Mouse (Mus musculus): Measurements from ENCODE around the gene Sirpa. TPM values are rescaled to one million over a fixed set of nuclear protein-coding genes. Genes with fewer than 3 reads are reported as not detected.

Gene Sirpa
- total RNA-seq, 2 experiments from 2014 or later, result 110 to 121 TPM

DNA sequence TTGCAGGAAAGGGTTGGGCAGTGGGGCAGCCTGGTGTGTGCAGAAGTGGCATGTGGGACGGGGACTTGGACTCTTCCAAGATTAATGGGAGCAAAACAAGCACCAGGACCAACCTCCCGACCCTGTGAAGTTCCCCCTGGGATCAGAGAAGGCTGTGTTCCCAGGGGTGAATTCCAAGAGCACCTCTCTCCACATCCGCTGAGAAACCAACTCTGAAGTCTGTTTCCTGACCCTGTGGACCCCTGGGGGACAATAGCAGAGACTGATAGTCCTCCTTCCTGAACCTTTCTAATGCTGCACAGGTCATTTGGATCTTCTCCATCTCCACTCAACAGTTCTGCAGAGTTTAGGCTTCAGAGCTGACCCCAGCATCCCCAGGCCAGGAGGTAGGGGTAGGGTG lies 10.8 kb upstream of the Sirpa start:
- intact Hi-C loops (cut with DNase I), result no loop called here
- DNase-seq, result no peak

- no peak for DNase-seq
- intact Hi-C loops (cut with DNase I), result no loop called here
Measured at GRCm38 (mm10) chr2:129582261-129582660, 10.4 kb upstream of the Sirpa start.

GRCm38 (mm10) chr2:129584905-129585304 lies 7.7 kb upstream of the Sirpa start:
- DNase-seq, result no peak
- intact Hi-C loops (cut with DNase I), result no loop called here

- intact Hi-C loops (cut with DNase I), result no loop called here
- DNase-seq, result no peak
Measured at GRCm38 (mm10) chr2:129585904-129586514, 6.6 kb upstream of the Sirpa start.

DNA sequence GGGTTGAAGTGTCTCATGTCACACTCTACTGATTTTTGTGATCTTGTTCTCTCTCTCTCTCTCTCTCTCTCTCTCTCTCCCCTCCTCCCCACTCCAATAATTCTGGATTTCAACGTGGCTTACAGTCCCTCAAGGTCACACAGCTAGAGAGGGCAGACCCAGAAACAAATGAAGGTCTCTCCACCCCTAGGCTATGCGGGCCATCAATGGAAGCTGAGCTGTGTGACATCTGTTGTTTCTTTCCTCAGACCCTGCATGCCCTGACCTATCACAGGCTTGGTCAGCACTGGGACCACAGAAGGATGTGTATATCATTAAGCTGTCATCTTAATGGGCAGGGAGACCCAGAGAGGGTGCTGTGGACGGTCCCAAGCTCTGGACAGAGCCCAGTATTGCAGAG lies 5.4 kb upstream of the Sirpa start:
- no peak for DNase-seq
- intact Hi-C loops (cut with DNase I), result no loop called here

DNA sequence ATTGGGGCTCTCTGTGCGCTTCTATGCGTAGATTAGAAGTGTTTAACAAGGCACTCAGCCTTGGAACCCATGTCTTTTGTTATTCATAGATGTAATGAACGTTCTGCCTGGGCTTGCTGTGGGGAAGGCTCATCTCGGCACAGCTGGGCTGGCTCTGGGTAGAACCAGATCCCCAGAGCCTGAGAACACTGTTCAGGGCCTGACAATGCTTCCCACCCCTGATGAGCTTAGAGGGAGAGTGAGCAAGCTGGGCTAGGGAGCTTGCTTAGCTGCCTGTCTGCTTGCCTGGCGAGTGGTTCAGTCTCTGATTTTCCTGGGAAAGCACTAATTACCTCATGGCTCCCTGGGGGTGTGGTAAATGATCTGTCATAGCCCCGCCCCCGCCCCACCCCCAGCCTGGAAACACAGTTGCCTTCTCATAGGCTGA lies 4.8 kb upstream of the Sirpa start:
- intact Hi-C loops (cut with DNase I), result no loop called here

DNA sequence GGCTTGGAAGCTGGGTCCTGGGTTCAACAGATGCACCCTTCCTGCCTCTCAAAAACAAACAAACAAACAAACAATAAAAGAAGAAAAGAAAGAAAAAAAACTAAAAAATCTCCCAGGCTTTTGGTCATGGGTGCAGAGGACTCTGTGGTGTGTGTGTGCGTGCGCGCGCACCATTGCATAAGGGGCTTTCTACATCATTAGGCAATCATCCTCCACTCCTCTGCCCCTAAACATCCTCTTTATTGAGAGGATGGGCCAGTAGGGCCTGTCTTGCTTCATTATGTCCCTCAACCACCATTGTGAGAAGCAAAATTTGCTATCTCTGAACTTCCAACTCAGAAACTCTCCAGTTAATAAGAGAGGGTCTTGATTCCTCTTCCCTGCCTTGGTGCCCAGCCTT lies 738 bp upstream of the Sirpa start:
- intact Hi-C loops (cut with DNase I), result loop anchor here (5.0 kb wide), 1 partner anchor 90 kb away; no protein-coding TSS in a partner anchor
- no peak for DNase-seq

More for the DNA sequence above, 4.8 kb upstream of the Sirpa start:
- DNase-seq, result no peak

- peak; percentile 85 for DNase-seq
- intact Hi-C loops (cut with DNase I), result loop anchor here (5.0 kb wide), 1 partner anchor 91 kb away; no protein-coding TSS in a partner anchor
Measured at GRCm38 (mm10) chr2:129593141-129593875, 673 bp downstream of the Sirpa start.

- peak; percentile 21 for DNase-seq
Measured at GRCm38 (mm10) chr2:129593876-129594421, 1.3 kb downstream of the Sirpa start.

GRCm38 (mm10) chr2:129594569-129594968 lies 1.9 kb downstream of the Sirpa start:
- no peak for DNase-seq
- intact Hi-C loops (cut with DNase I), result loop anchor here (5.0 kb wide), 1 partner anchor 92 kb away; no protein-coding TSS in a partner anchor

More at GRCm38 (mm10) chr2:129593876-129594421, 1.3 kb downstream of the Sirpa start:
- intact Hi-C loops (cut with DNase I), result loop anchor here (5.0 kb wide), 1 partner anchor 92 kb away; no protein-coding TSS in a partner anchor

DNA sequence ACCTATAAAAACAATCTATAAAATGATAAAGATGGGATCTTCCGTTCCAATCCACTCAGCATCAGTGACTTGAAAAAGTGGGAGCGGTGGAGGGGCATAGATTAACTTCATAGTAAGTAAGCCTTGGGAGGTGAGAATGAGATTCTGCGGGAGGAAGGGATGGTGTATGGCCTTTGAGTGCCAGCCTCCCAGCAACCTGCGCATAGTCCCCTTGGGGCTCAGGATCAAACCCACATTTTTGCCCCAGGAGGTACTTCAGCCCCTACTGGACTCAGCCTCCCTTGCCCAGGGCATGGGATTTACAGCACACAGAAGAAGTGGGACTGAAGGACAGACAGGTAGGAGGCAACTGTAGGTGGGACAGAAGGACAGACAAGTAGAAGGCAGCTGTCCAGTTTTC lies 2.6 kb downstream of the Sirpa start:
- intact Hi-C loops (cut with DNase I), result no loop called here
- no peak for DNase-seq

GRCm38 (mm10) chr2:129595661-129596209 lies 3.1 kb downstream of the Sirpa start:
- no peak for DNase-seq
- intact Hi-C loops (cut with DNase I), result no loop called here

DNA sequence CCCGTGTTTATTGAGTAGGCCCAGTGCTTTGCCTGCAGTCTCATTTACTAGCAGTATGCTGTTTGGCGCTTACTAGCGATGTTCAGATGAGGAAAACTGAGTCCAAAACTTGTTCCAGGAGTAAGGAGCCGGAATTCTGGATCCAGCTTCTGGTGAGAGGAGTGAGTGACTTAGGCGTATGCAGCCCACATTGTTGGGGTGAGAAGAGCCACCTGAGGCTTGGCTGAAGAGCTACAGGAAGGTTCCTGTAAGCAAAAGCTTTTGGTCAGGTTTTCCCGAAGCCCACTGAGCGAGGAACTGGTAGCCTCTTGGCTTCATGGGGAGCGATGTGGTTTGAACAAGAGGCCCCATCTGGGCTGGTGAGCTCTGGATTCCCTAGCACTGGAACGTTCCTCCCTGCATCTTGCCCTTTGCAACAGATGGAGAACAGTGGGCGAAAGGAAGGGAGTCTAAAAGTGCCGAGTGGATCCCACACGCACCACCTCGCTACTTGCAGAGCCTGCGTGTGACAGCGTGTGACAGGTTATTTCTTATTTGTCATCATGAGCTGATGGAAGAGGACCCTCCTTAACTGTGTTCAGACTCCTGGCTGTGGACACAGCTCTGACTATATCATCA lies 4.0 kb downstream of the Sirpa start:
- intact Hi-C loops (cut with DNase I), result no loop called here
- no peak for DNase-seq

DNA sequence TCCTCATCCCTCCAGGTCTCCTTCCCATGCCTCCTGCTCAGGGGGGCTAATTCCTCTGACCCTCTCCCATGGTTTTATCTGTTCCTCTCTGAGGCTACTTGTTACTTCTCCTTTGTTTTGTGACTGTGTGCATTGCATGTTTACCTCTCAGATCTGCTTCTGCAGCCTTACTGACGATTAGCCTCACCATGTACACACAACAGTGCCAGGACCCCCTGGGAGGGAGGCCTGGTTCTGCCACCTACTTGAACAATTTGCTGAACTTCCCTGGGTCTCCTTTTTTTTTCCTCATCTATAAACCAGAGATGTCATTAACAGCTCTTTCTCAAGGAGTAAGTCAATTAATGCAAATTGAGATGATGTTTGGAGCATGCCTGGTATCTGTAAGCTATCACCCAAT lies 4.9 kb downstream of the Sirpa start:
- no peak for DNase-seq
- intact Hi-C loops (cut with DNase I), result no loop called here

DNA sequence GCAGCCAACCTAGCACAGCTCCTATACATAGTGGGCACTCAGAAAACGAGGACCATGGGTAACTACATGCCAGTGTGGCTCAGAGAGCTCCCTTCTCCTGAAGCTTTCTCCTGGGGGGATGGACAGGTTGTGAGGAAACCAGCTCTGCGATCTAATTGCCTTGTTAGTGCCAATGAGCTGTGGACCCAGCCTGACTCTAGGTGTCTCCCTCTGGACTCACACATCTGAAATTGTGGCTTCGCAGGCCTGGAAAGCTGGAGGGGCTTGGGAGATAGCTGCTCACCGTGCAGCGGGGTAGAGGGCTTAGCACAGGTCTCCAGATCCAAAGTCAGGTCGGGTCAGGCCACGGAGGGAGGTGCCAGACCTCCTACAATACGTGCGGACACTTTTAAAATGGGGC lies 5.5 kb downstream of the Sirpa start:
- intact Hi-C loops (cut with DNase I), result no loop called here
- DNase-seq, result no peak

DNA sequence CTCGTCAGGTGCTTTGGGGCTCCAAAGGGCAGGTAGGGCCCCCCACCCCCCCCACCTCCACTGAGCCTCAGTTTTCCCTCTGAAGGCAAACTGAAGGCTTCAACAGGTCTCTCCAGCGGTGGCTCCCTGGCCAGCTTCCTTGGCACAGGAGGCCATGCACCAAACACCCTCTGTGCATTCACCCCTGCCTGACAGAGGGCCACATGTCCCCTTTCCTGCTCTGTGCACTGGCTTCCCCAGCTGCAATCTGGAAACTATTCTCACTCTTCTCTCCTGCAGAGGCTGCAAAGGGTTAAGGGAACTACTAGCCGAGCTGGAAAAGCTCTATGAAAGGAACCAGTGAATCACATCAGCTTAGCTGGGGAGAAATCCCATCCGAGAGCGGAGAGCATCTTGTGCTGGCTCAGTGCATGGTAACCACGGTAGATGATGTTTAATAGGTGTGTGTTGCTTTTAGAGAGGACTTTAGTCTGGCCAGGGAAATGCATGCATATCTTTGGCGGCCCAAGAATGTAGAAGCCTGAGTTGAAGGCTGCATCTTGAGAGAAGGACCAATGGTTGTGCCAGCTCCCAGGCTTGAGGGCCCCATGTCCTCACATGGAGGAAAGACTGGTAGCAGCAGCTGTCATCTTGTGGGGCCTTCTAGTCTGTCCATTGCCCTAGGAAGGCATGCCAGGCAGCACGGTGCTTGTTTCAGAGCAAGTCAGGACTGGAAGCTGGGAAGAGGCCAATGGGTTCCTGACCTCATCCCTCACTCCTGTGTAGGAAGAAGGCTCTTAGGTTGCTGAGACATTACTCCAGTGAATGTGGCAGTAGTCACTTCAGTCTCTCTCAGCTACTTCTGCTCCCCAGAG lies 6.8 kb downstream of the Sirpa start:
- DNase-seq, result no peak
- intact Hi-C loops (cut with DNase I), result no loop called here

DNA sequence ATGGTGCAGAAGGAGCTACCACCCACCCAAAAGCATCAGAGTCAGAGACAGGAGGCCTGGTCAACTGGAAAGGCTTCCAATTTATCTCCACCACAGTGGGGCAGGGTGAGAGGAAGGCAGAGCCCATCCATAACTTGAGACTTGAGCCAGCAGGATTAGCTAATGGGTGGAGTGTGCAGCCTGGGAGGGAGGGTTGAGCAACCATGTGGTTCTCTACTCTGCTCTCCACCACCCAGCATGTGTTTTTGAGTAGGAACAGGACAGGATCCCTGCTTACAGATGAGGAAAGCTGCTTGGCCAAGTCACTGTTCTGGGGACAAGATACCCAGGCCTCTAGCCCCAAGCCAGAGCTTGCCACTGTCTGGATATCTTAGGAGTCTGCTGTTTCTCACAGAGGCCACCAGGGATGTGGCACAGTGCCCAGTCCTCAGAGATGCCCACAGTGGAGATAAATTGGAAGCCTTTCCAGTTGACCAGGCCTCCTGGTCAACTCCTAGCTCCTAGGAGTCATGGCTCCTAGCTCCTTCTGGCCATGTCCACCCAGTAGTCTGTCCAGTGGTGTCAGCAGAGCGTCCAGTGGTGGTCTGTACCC lies 8.5 kb downstream of the Sirpa start:
- DNase-seq, result peak; percentile 50
- intact Hi-C loops (cut with DNase I), result no loop called here

DNA sequence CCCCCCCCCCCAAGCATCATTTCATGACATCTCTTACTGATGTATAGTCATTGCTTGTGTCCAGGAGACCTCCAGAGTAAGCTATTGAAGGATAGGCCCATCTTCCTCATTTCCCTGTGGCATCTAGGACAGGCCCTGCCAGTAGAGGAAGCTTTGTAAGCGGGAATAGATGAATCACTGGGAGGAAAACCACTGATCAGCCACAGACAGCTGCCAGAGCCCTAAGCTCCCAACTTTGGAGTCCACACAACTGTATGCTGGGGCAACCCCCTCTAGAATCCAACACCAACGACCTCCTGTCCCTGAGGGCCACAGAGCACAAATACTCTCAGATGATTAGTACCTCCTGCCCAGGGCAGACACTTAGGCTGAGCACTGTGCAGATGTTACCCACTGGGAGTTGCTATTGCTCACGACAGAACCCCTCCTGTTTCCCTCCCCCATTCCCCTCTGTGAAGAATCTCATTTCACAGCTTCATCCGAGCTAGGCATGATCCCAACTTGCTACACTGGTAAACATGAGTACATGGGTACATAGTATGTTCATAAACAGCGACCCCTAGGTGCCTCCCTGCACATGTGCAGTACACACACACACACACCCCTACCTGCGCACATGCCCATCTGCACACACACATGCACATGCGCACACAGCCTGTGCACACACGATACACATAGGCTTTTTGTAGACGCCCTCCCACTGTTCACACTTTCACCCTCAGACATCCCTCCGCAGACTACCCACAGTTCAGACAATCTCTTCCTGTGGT lies 9.4 kb downstream of the Sirpa start:
- intact Hi-C loops (cut with DNase I), result no loop called here
- DNase-seq, result no peak

DNA sequence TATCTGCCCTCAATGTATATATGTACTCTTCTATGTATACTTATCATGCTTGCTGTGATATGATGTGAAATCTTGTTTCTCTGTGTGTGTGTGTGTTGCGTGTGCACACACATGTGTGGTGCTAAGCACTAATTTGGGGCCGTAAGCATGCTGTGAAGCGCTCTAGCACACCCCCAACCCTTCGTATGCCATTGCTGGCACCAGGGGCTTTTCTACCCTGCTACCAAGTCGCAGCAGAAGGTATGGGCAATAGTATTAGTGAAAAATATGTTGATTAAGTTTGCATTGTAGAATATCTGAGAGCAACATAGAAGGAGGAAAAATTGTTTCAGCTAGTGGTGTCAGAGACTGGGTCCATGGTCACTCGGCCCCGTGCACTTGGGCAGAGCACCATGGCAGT lies 10.2 kb downstream of the Sirpa start:
- DNase-seq, result no peak
- intact Hi-C loops (cut with DNase I), result no loop called here

All from left cerebral cortex, postnatal 4 days (tissue).